Mouse (Mus musculus): ENCODE measurements around the gene Rnf130. TPM values are rescaled to one million over a fixed set of nuclear protein-coding genes. Genes with fewer than 3 reads are reported as not detected.

Gene Rnf130
- polyA plus RNA-seq, 1 experiment = 0.26 TPM

- Histone ChIP-seq H3K27me3 (ENCODE audit: control insufficient read depth) (no peaks in the 10 kb centered on the region), H3K4me1 (ENCODE audit: control insufficient read depth) (peaks cover 13% of the 10 kb centered on the region), H3K4me3 (replicated peaks) (no peak overlapping the region), H3K36me3 (ENCODE audit: control insufficient read depth) (no peaks in the 10 kb centered on the region), H3K9me3 (ENCODE audit: control insufficient read depth, low read length) (no peaks in the 10 kb centered on the region)
- TF ChIP-seq TAL1 (IDR thresholded peaks at IDR 0.05; ENCODE audit: low read length) (no peak), GATA1 (IDR thresholded peaks at IDR 0.05; ENCODE audit: low read length) (no peak)
Observed at GRCm38 (mm10) chr11:50035726-50036125, 10.6 kb downstream of the Rnf130 start.

- no peaks in the 10 kb centered on the region for H3K36me3 ChIP-seq (ENCODE audit: control insufficient read depth)
- peaks cover 15% of the 10 kb centered on the region for H3K4me1 ChIP-seq (ENCODE audit: control insufficient read depth)
- TF ChIP-seq GATA1 (IDR thresholded peaks at IDR 0.05; ENCODE audit: low read length) (no peak), TAL1 (IDR thresholded peaks at IDR 0.05; ENCODE audit: low read length) (no peak)
- H3K4me3 ChIP-seq (replicated peaks) = no peak overlapping the region
- H3K9me3 ChIP-seq (ENCODE audit: control insufficient read depth, low read length) = no peaks in the 10 kb centered on the region
- H3K27me3 ChIP-seq (ENCODE audit: control insufficient read depth) = no peaks in the 10 kb centered on the region
Observed at GRCm38 (mm10) chr11:50036781-50037460, 11.8 kb downstream of the Rnf130 start.

GRCm38 (mm10) chr11:50038757-50039156, 13.6 kb downstream of the Rnf130 start:
- Histone ChIP-seq H3K4me1 (ENCODE audit: control insufficient read depth) (peaks cover 19% of the 10 kb centered on the region), H3K4me3 (replicated peaks) (no peak overlapping the region), H3K27me3 (ENCODE audit: control insufficient read depth) (no peaks in the 10 kb centered on the region), H3K36me3 (ENCODE audit: control insufficient read depth) (no peaks in the 10 kb centered on the region), H3K9me3 (ENCODE audit: control insufficient read depth, low read length) (no peaks in the 10 kb centered on the region)
- TF ChIP-seq TAL1 (IDR thresholded peaks at IDR 0.05; ENCODE audit: low read length) (no peak), GATA1 (IDR thresholded peaks at IDR 0.05; ENCODE audit: low read length) (no peak)

- Histone ChIP-seq H3K4me1 (ENCODE audit: control insufficient read depth) (peaks cover 20% of the 10 kb centered on the region), H3K9me3 (ENCODE audit: control insufficient read depth, low read length) (no peaks in the 10 kb centered on the region), H3K4me3 (replicated peaks) (no peak overlapping the region), H3K36me3 (ENCODE audit: control insufficient read depth) (no peaks in the 10 kb centered on the region), H3K27me3 (ENCODE audit: control insufficient read depth) (no peaks in the 10 kb centered on the region)
- TF ChIP-seq TAL1 (IDR thresholded peaks at IDR 0.05; ENCODE audit: low read length) = no peak
- no peak for TF ChIP-seq GATA1 (IDR thresholded peaks at IDR 0.05; ENCODE audit: low read length)
Observed at GRCm38 (mm10) chr11:50041148-50041547, 16.0 kb downstream of the Rnf130 start.

- TF ChIP-seq TAL1 (IDR thresholded peaks at IDR 0.05; ENCODE audit: low read length) (no peak), GATA1 (IDR thresholded peaks at IDR 0.05; ENCODE audit: low read length) (no peak)
- Histone ChIP-seq H3K4me3 (replicated peaks) (no peak overlapping the region), H3K36me3 (ENCODE audit: control insufficient read depth) (no peaks in the 10 kb centered on the region), H3K27me3 (ENCODE audit: control insufficient read depth) (no peaks in the 10 kb centered on the region), H3K9me3 (ENCODE audit: control insufficient read depth, low read length) (no peaks in the 10 kb centered on the region), H3K4me1 (ENCODE audit: control insufficient read depth) (peaks cover 16% of the 10 kb centered on the region)
Observed at GRCm38 (mm10) chr11:50042345-50042997, 17.3 kb downstream of the Rnf130 start.

- H3K4me3 ChIP-seq (replicated peaks) = no peak overlapping the region
- no peaks in the 10 kb centered on the region for H3K36me3 ChIP-seq (ENCODE audit: control insufficient read depth)
- peaks cover 16% of the 10 kb centered on the region for H3K4me1 ChIP-seq (ENCODE audit: control insufficient read depth)
Observed at GRCm38 (mm10) chr11:50044454-50044853, 19.3 kb downstream of the Rnf130 start.

GRCm38 (mm10) chr11:50047610-50048009, 22.5 kb downstream of the Rnf130 start:
- H3K36me3 ChIP-seq (ENCODE audit: control insufficient read depth) = no peaks in the 10 kb centered on the region
- peaks cover 14% of the 10 kb centered on the region for H3K4me1 ChIP-seq (ENCODE audit: control insufficient read depth)
- TF ChIP-seq TAL1 (IDR thresholded peaks at IDR 0.05; ENCODE audit: low read length) (no peak), GATA1 (IDR thresholded peaks at IDR 0.05; ENCODE audit: low read length) (no peak)
- H3K27me3 ChIP-seq (ENCODE audit: control insufficient read depth) = no peaks in the 10 kb centered on the region
- H3K9me3 ChIP-seq (ENCODE audit: control insufficient read depth, low read length) = no peaks in the 10 kb centered on the region
- H3K4me3 ChIP-seq (replicated peaks) = no peak overlapping the region

More at GRCm38 (mm10) chr11:50044454-50044853, 19.3 kb downstream of the Rnf130 start:
- TF ChIP-seq GATA1 (IDR thresholded peaks at IDR 0.05; ENCODE audit: low read length) (no peak), TAL1 (IDR thresholded peaks at IDR 0.05; ENCODE audit: low read length) (no peak)
- Histone ChIP-seq H3K27me3 (ENCODE audit: control insufficient read depth) (no peaks in the 10 kb centered on the region), H3K9me3 (ENCODE audit: control insufficient read depth, low read length) (no peaks in the 10 kb centered on the region)

- TF ChIP-seq TAL1 (IDR thresholded peaks at IDR 0.05; ENCODE audit: low read length) (no peak), GATA1 (IDR thresholded peaks at IDR 0.05; ENCODE audit: low read length) (no peak)
- Histone ChIP-seq H3K9me3 (ENCODE audit: control insufficient read depth, low read length) (no peaks in the 10 kb centered on the region), H3K4me3 (replicated peaks) (no peak overlapping the region), H3K36me3 (ENCODE audit: control insufficient read depth) (no peaks in the 10 kb centered on the region), H3K27me3 (ENCODE audit: control insufficient read depth) (no peaks in the 10 kb centered on the region), H3K4me1 (ENCODE audit: control insufficient read depth) (peaks cover 14% of the 10 kb centered on the region)
Observed at GRCm38 (mm10) chr11:50048115-50048514, 23.0 kb downstream of the Rnf130 start.

GRCm38 (mm10) chr11:50050392-50050791, 25.2 kb downstream of the Rnf130 start:
- Histone ChIP-seq H3K27me3 (ENCODE audit: control insufficient read depth) (no peaks in the 10 kb centered on the region), H3K36me3 (ENCODE audit: control insufficient read depth) (no peaks in the 10 kb centered on the region), H3K4me1 (ENCODE audit: control insufficient read depth) (peaks cover 5% of the 10 kb centered on the region; the same call in 1 of the 2 replicates), H3K4me3 (replicated peaks) (no peak overlapping the region), H3K9me3 (ENCODE audit: control insufficient read depth, low read length) (no peaks in the 10 kb centered on the region)
- TF ChIP-seq TAL1 (IDR thresholded peaks at IDR 0.05; ENCODE audit: low read length) (no peak), GATA1 (IDR thresholded peaks at IDR 0.05; ENCODE audit: low read length) (no peak)
